Mouse (Mus musculus) forebrain, embryonic 16.5 days (tissue): ENCODE data around the gene Sh3glb2. TPM values are rescaled to one million over a fixed set of nuclear protein-coding genes. Genes with fewer than 3 reads are reported as not detected.

Experiments used
- ATAC-seq: fragments of 200-750 bp; cut with Nextera tagmentation; 2 replicates; pipeline ENCODE4 v1.8.0; 2017; ENCODE audit warnings: mild to moderate bottlenecking, moderate library complexity
- H3K27ac ChIP-seq: fragments of 300-500 bp; sonication (generic); 2 replicates; pipeline ENCODE4 v1.5.1; 2014; ENCODE audit warnings: low read length, control low read depth
- H3K27me3 ChIP-seq: fragments of 300-500 bp; sonication (generic); replicated peaks from 2 replicates; pipeline ENCODE4 v1.6.1; 2014; ENCODE audit warnings: low read length; ENCODE audit not compliant: control insufficient read depth, insufficient read depth
- H3K36me3 ChIP-seq: fragments of 300-500 bp; sonication (generic); 2 replicates; pipeline ENCODE4 v1.6.1; 2014; ENCODE audit not compliant: control insufficient read depth, insufficient read depth
- H3K4me1 ChIP-seq: fragments of 300-500 bp; sonication (generic); replicated peaks from 2 replicates; pipeline ENCODE4 v1.6.1; 2014; ENCODE audit warnings: low read length; ENCODE audit not compliant: control insufficient read depth, insufficient read depth
- H3K4me2 ChIP-seq: fragments of 300-500 bp; sonication (generic); 2 replicates; pipeline ENCODE4 v1.6.1; 2014; ENCODE audit warnings: mild to moderate bottlenecking, low read length, control low read depth
- H3K4me3 ChIP-seq: fragments of 300-500 bp; sonication (generic); replicated peaks from 2 replicates; pipeline ENCODE4 v1.5.1; 2014; ENCODE audit warnings: mild to moderate bottlenecking, low read length, control low read depth
- H3K9ac ChIP-seq: fragments of 300-500 bp; sonication (generic); replicated peaks from 2 replicates; pipeline ENCODE4 v1.6.1; 2014; ENCODE audit warnings: low read depth, low read length, control low read depth
- H3K9me3 ChIP-seq: fragments of 300-500 bp; sonication (generic); 2 replicates; pipeline ENCODE4 v1.6.1; 2016; ENCODE audit warnings: low read length; ENCODE audit not compliant: control insufficient read depth
- WGBS: fragments of 180-500 bp; shearing (Covaris S2); extraction: QIAGEN DNeasy Blood & Tissue Kit; methylation state at CpG from one replicate; pipeline ENCODE4 v1.1.7; 2014; 5-methylcytosine and 5-hydroxymethylcytosine counted together
- polyA plus RNA-seq: library from polyadenylated mRNA; unstranded; fragments of >200 nt; fragmentation: Nextera tagmentation; extraction: Ambion mirVana; gene quantifications from 2 replicates; pipeline ENCODE4 v1.2.1, GENCODE M21; 2015

Gene Sh3glb2
- polyA plus RNA-seq, 1 experiment from 2014 or later: 203 TPM

GRCm38 (mm10) chr2:30365281-30366069, 6.3 kb upstream of the Sh3glb2 start:
- Histone ChIP-seq H3K9ac (no peak overlapping the region), H3K27ac (no peak overlapping the region), H3K4me1 (peaks cover 12% of the 10 kb centered on the region), H3K4me2 (peak overlapping the region; percentile 96), H3K36me3 (peaks cover 16% of the 10 kb centered on the region), H3K27me3 (no peaks in the 10 kb centered on the region), H3K4me3 (peak overlapping the region; percentile 99), H3K9me3 (no peaks in the 10 kb centered on the region)
- WGBS: 90% methylated on average over 2 of the region's 2 CpGs
- ATAC-seq: no peak

GRCm38 (mm10) chr2:30363773-30364650, 4.9 kb upstream of the Sh3glb2 start, which contains the start of gene Miga2:
Miga2 (plus strand) TSS chr2:30364233.
- WGBS: under 1% methylated on average over 54 of the region's 54 CpGs
- peak within 1 kb of the TSS; percentile 65 for H3K27ac ChIP-seq
- H3K4me2 ChIP-seq: peak within 1 kb of the TSS; percentile 96
- peak within 1 kb of the TSS; percentile 85 for H3K9ac ChIP-seq
- H3K4me1 ChIP-seq: peaks cover 17% of the 10 kb centered on the region
- peak within 1 kb of the TSS; percentile 99 for H3K4me3 ChIP-seq
- H3K9me3 ChIP-seq: no peaks in the 10 kb centered on the region
- peak; percentile 99 for ATAC-seq
- H3K36me3 ChIP-seq: peaks cover 9% of the 10 kb centered on the region
- H3K27me3 ChIP-seq: no peaks in the 10 kb centered on the region

- 75% methylated on average over 5 of the region's 5 CpGs for WGBS
- no peak overlapping the region for H3K9ac ChIP-seq
Measured at GRCm38 (mm10) chr2:30362865-30363264, 3.7 kb upstream of the Sh3glb2 start.

GRCm38 (mm10) chr2:30360626-30361025, 1.5 kb upstream of the Sh3glb2 start:
- Histone ChIP-seq H3K9ac (no peak overlapping the region), H3K36me3 (no peaks in the 10 kb centered on the region), H3K27me3 (no peaks in the 10 kb centered on the region), H3K4me1 (peaks cover 38% of the 10 kb centered on the region), H3K4me3 (no peak overlapping the region), H3K27ac (no peak overlapping the region), H3K9me3 (no peaks in the 10 kb centered on the region), H3K4me2 (no peak overlapping the region)
- WGBS: 81% methylated on average over 10 of the region's 10 CpGs
- ATAC-seq: no peak

More at GRCm38 (mm10) chr2:30362865-30363264, 3.7 kb upstream of the Sh3glb2 start:
- Histone ChIP-seq H3K27me3 (no peaks in the 10 kb centered on the region), H3K36me3 (peaks cover 1% of the 10 kb centered on the region; the same call in 1 of the 2 replicates), H3K4me1 (peaks cover 26% of the 10 kb centered on the region), H3K4me3 (no peak overlapping the region), H3K4me2 (no peak overlapping the region), H3K27ac (no peak overlapping the region), H3K9me3 (no peaks in the 10 kb centered on the region)
- no peak for ATAC-seq

GRCm38 (mm10) chr2:30357552-30358510, 1.3 kb downstream of the Sh3glb2 start:
- Histone ChIP-seq H3K4me3 (peak overlapping the region; percentile 67), H3K9ac (peak overlapping the region; percentile 6; the same call in 1 of the 2 replicates), H3K4me1 (peaks cover 27% of the 10 kb centered on the region), H3K27me3 (no peaks in the 10 kb centered on the region), H3K9me3 (no peaks in the 10 kb centered on the region), H3K27ac (no peak overlapping the region), H3K4me2 (peak overlapping the region; percentile 81), H3K36me3 (no peaks in the 10 kb centered on the region)
- ATAC-seq: no peak
- WGBS: 64% methylated on average over 8 of the region's 8 CpGs

- no peaks in the 10 kb centered on the region for H3K36me3 ChIP-seq
- no peak for ATAC-seq
- H3K9ac ChIP-seq: no peak overlapping the region
- H3K27ac ChIP-seq: no peak overlapping the region
- no peaks in the 10 kb centered on the region for H3K9me3 ChIP-seq
- H3K27me3 ChIP-seq: no peaks in the 10 kb centered on the region
- H3K4me3 ChIP-seq: no peak overlapping the region
- H3K4me1 ChIP-seq: peaks cover 27% of the 10 kb centered on the region
- H3K4me2 ChIP-seq: no peak overlapping the region
- 77% methylated on average over 9 of the region's 9 CpGs for WGBS
Measured at GRCm38 (mm10) chr2:30356906-30357305, 2.2 kb downstream of the Sh3glb2 start.

GRCm38 (mm10) chr2:30356266-30356665, 2.9 kb downstream of the Sh3glb2 start:
- no peak for ATAC-seq
- 66% methylated on average over 4 of the region's 4 CpGs for WGBS
- H3K9ac ChIP-seq: no peak overlapping the region

GRCm38 (mm10) chr2:30355861-30356260, 3.3 kb downstream of the Sh3glb2 start:
- Histone ChIP-seq H3K27ac (no peak overlapping the region), H3K4me2 (no peak overlapping the region), H3K4me1 (peaks cover 27% of the 10 kb centered on the region), H3K27me3 (no peaks in the 10 kb centered on the region), H3K36me3 (no peaks in the 10 kb centered on the region), H3K4me3 (no peak overlapping the region), H3K9ac (no peak overlapping the region), H3K9me3 (no peaks in the 10 kb centered on the region)
- ATAC-seq: no peak
- 62% methylated on average over 4 of the region's 4 CpGs for WGBS

More at GRCm38 (mm10) chr2:30356266-30356665, 2.9 kb downstream of the Sh3glb2 start:
- H3K36me3 ChIP-seq: no peaks in the 10 kb centered on the region
- no peak overlapping the region for H3K4me2 ChIP-seq
- no peaks in the 10 kb centered on the region for H3K27me3 ChIP-seq
- H3K27ac ChIP-seq: no peak overlapping the region
- no peak overlapping the region for H3K4me3 ChIP-seq
- H3K4me1 ChIP-seq: peaks cover 27% of the 10 kb centered on the region
- H3K9me3 ChIP-seq: no peaks in the 10 kb centered on the region
